Mouse (Mus musculus): ENCODE data around the gene Frmd5. TPM values are rescaled to one million over a fixed set of nuclear protein-coding genes. Genes with fewer than 3 reads are reported as not detected.

Frmd5 gene
- polyA plus RNA-seq, 1 experiment, result not detected

- TF ChIP-seq CTCF (IDR thresholded peaks at IDR 0.05; ENCODE audit: low read depth, low read length), result no peak
- TF ChIP-seq POLR2A (IDR thresholded peaks at IDR 0.05; ENCODE audit: borderline replicate concordance, low read depth, low read length), result no peak
- H3K27ac ChIP-seq (ENCODE audit: insufficient read depth, low read depth, low read length), result no peak overlapping the region
- H3K4me1 ChIP-seq (ENCODE audit: control insufficient read depth, insufficient read depth, low read length), result no peaks in the 10 kb centered on the region
- H3K4me3 ChIP-seq (ENCODE audit: insufficient read depth, low read length), result no peak overlapping the region
These were observed 129.8 kb downstream of the Frmd5 start for GRCm38 (mm10) chr2:121676951-121677648.

DNA sequence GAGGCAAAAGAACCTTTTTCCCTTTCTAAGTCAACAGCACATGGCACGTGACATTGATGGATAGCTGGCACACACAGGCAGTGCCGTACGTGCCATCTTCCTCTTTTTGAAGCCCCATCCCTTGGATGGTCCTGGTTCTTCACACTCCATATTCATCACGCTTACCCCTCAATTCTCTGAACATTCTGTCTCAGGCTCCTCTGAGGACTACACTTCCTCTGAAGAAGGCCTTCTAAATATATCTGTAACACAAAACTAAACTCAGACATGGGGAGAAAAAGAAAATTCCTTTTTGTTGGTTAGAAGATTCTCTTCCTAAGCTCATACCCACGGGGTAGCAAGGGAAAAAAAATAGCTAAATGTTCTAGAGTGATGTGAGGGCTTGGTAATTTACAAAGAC, 131.0 kb downstream of the Frmd5 start:
- Histone ChIP-seq H3K4me3 (ENCODE audit: insufficient read depth, low read length) (no peak overlapping the region), H3K27ac (ENCODE audit: insufficient read depth, low read depth, low read length) (no peak overlapping the region), H3K4me1 (ENCODE audit: control insufficient read depth, insufficient read depth, low read length) (no peaks in the 10 kb centered on the region)
- TF ChIP-seq POLR2A (IDR thresholded peaks at IDR 0.05; ENCODE audit: borderline replicate concordance, low read depth, low read length), result no peak
- TF ChIP-seq CTCF (IDR thresholded peaks at IDR 0.05; ENCODE audit: low read depth, low read length), result no peak

GRCm38 (mm10) chr2:121675136-121675535, 131.8 kb downstream of the Frmd5 start:
- TF ChIP-seq CTCF (IDR thresholded peaks at IDR 0.05; ENCODE audit: low read depth, low read length) (no peak), POLR2A (IDR thresholded peaks at IDR 0.05; ENCODE audit: borderline replicate concordance, low read depth, low read length) (no peak)
- Histone ChIP-seq H3K27ac (ENCODE audit: insufficient read depth, low read depth, low read length) (no peak overlapping the region), H3K4me3 (ENCODE audit: insufficient read depth, low read length) (no peak overlapping the region), H3K4me1 (ENCODE audit: control insufficient read depth, insufficient read depth, low read length) (no peaks in the 10 kb centered on the region)

GRCm38 (mm10) chr2:121674211-121674610, 132.7 kb downstream of the Frmd5 start:
- Histone ChIP-seq H3K4me3 (ENCODE audit: insufficient read depth, low read length) (no peak overlapping the region), H3K4me1 (ENCODE audit: control insufficient read depth, insufficient read depth, low read length) (no peaks in the 10 kb centered on the region), H3K27ac (ENCODE audit: insufficient read depth, low read depth, low read length) (no peak overlapping the region)
- TF ChIP-seq CTCF (IDR thresholded peaks at IDR 0.05; ENCODE audit: low read depth, low read length) (no peak), POLR2A (IDR thresholded peaks at IDR 0.05; ENCODE audit: borderline replicate concordance, low read depth, low read length) (no peak)

DNA sequence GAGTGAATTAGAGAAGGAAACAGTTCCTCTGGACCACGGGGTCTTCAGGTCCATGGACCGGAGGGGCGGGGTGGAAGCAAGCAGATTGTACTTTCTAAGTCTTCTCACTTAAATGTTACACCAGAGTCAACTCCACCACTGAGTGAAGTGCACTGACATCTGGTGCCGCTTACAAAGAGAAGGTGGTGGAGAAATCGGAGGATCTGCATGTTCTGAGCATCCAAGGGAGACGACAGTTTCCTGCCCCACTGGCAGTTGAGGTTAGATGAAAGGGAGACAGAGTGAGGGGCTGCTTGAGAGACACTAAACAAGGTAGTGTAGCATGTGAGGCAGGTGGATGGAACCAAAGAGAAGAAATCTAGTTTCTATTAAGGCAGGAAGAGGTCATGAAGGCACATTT, 137.0 kb downstream of the Frmd5 start:
- TF ChIP-seq CTCF (IDR thresholded peaks at IDR 0.05; ENCODE audit: low read depth, low read length), result no peak
- TF ChIP-seq POLR2A (IDR thresholded peaks at IDR 0.05; ENCODE audit: borderline replicate concordance, low read depth, low read length), result no peak
- Histone ChIP-seq H3K4me1 (ENCODE audit: control insufficient read depth, insufficient read depth, low read length) (no peaks in the 10 kb centered on the region), H3K27ac (ENCODE audit: insufficient read depth, low read depth, low read length) (no peak overlapping the region), H3K4me3 (ENCODE audit: insufficient read depth, low read length) (no peak overlapping the region)

DNA sequence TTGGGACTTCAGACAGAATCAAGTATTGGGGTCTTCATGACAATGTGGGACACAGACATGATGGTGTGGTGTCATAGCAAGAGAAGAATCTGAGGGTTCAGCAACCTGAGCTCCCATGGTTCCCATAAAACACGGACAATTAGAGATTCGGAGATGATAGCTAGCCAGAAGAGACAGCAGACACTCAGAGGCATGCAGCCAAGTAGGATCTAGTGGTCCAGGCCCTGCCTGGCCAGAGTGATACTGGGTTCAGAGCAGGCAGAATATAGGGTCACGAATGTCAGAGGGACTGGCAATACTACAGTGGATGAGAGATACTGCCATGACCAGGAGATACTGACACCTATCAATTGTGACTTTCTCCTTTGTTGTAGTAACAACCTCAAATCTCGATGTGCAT, 138.6 kb downstream of the Frmd5 start:
- no peak for TF ChIP-seq CTCF (IDR thresholded peaks at IDR 0.05; ENCODE audit: low read depth, low read length)
- no peak for TF ChIP-seq POLR2A (IDR thresholded peaks at IDR 0.05; ENCODE audit: borderline replicate concordance, low read depth, low read length)
- Histone ChIP-seq H3K4me3 (ENCODE audit: insufficient read depth, low read length) (no peak overlapping the region), H3K27ac (ENCODE audit: insufficient read depth, low read depth, low read length) (no peak overlapping the region), H3K4me1 (ENCODE audit: control insufficient read depth, insufficient read depth, low read length) (no peaks in the 10 kb centered on the region)

GRCm38 (mm10) chr2:121661160-121661502, 145.8 kb downstream of the Frmd5 start:
- no peak for TF ChIP-seq POLR2A (IDR thresholded peaks at IDR 0.05; ENCODE audit: borderline replicate concordance, low read depth, low read length)
- no peak for TF ChIP-seq CTCF (IDR thresholded peaks at IDR 0.05; ENCODE audit: low read depth, low read length)
- Histone ChIP-seq H3K27ac (ENCODE audit: insufficient read depth, low read depth, low read length) (no peak overlapping the region), H3K4me3 (ENCODE audit: insufficient read depth, low read length) (no peak overlapping the region), H3K4me1 (ENCODE audit: control insufficient read depth, insufficient read depth, low read length) (no peaks in the 10 kb centered on the region)

- TF ChIP-seq CTCF (IDR thresholded peaks at IDR 0.05; ENCODE audit: low read depth, low read length), result no peak
- no peak for TF ChIP-seq POLR2A (IDR thresholded peaks at IDR 0.05; ENCODE audit: borderline replicate concordance, low read depth, low read length)
- no peaks in the 10 kb centered on the region for H3K4me1 ChIP-seq (ENCODE audit: control insufficient read depth, insufficient read depth, low read length)
- H3K4me3 ChIP-seq (ENCODE audit: insufficient read depth, low read length), result no peak overlapping the region
- H3K27ac ChIP-seq (ENCODE audit: insufficient read depth, low read depth, low read length), result no peak overlapping the region
These were observed 146.3 kb downstream of the Frmd5 start for GRCm38 (mm10) chr2:121660461-121661159.

GRCm38 (mm10) chr2:121659350-121659749, 147.5 kb downstream of the Frmd5 start:
- no peak overlapping the region for H3K27ac ChIP-seq (ENCODE audit: insufficient read depth, low read depth, low read length)
- TF ChIP-seq CTCF (IDR thresholded peaks at IDR 0.05; ENCODE audit: low read depth, low read length) (no peak), POLR2A (IDR thresholded peaks at IDR 0.05; ENCODE audit: borderline replicate concordance, low read depth, low read length) (no peak)
- H3K4me3 ChIP-seq (ENCODE audit: insufficient read depth, low read length), result no peak overlapping the region
- no peaks in the 10 kb centered on the region for H3K4me1 ChIP-seq (ENCODE audit: control insufficient read depth, insufficient read depth, low read length)

GRCm38 (mm10) chr2:121658123-121658767, 148.6 kb downstream of the Frmd5 start:
- Histone ChIP-seq H3K4me1 (ENCODE audit: control insufficient read depth, insufficient read depth, low read length) (no peaks in the 10 kb centered on the region), H3K27ac (ENCODE audit: insufficient read depth, low read depth, low read length) (no peak overlapping the region), H3K4me3 (ENCODE audit: insufficient read depth, low read length) (no peak overlapping the region)
- no peak for TF ChIP-seq POLR2A (IDR thresholded peaks at IDR 0.05; ENCODE audit: borderline replicate concordance, low read depth, low read length)
- no peak for TF ChIP-seq CTCF (IDR thresholded peaks at IDR 0.05; ENCODE audit: low read depth, low read length)

Measured in bone marrow macrophage, adult 2 months (primary cell).